Mouse (Mus musculus): Measurements from ENCODE around the gene Rpl29. TPM values are rescaled to one million over a fixed set of nuclear protein-coding genes. Genes with fewer than 3 reads are reported as not detected.

The Rpl29 gene
- polyA plus RNA-seq, 1 experiment from 2014 or later = 847 TPM

DNA sequence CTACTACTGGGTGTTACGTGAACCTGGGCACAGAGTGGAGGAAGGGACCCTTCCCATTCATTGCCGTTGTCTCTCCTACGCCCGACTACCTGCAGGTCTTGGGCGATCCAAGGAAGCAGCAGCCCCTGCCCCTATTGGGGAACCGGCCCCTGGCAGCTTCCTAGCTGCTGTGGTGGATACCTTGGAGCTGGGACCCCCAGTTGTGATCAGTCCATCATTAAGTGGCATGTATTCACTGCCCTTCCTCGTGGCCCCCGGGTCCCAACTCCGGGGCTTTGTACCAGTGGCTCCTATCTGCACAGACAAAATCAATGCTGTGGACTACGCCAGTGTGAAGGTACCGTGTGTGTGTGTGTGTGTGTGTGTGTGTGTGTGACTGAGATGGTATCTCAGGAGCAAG lies 22.0 kb downstream of the Rpl29 start:
- TF ChIP-seq CTCF (IDR thresholded peaks at IDR 0.05; ENCODE audit: low read depth) (no peak), EP300 (optimal IDR thresholded peaks at IDR 0.05) (no peak)
- Histone ChIP-seq H3K4me1 (replicated peaks; ENCODE audit: control insufficient read depth, insufficient read depth) (peaks cover 28% of the 10 kb centered on the region), H3K4me3 (ENCODE audit: low read depth, low read length) (no peak overlapping the region), H3K4me2 (replicated peaks; ENCODE audit: low read depth) (no peak overlapping the region), H3K9me3 (ENCODE audit: control insufficient read depth, low read length) (no peaks in the 10 kb centered on the region), H3K27ac (replicated peaks) (no peak overlapping the region), H3K9ac (ENCODE audit: low read length) (no peak overlapping the region), H3K36me3 (ENCODE audit: control insufficient read depth, insufficient read depth, low read length) (no peaks in the 10 kb centered on the region), H3K27me3 (ENCODE audit: control insufficient read depth, insufficient read depth, low read length) (no peaks in the 10 kb centered on the region)
- no peak for DNase-seq (ENCODE audit: low spot score)
- WGBS = 66% methylated on average over 11 of the region's 11 CpGs
- ATAC-seq (ENCODE audit: low FRiP score, low TSS enrichment) = no peak

DNA sequence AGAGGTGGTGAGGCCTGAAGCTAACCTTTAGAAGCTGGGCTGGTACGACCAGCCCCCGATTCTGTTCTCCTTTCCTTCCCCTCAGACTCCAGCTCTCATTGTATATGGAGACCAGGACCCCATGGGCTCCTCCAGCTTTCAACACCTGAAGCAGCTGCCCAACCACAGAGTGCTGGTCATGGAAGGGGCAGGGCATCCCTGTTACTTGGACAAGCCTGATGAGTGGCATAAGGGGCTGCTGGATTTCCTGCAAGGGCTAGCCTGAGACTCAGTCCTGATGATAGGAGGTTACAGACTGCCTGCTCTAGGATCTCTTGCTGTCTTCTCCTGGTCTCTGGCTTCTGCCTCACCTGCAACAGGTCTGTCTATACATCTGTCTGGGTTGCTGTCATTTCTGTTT lies 22.6 kb downstream of the Rpl29 start:
- DNase-seq (ENCODE audit: low spot score) = no peak
- TF ChIP-seq CTCF (IDR thresholded peaks at IDR 0.05; ENCODE audit: low read depth) = no peak
- TF ChIP-seq EP300 (optimal IDR thresholded peaks at IDR 0.05) = no peak
- H3K27ac ChIP-seq (replicated peaks) = no peak overlapping the region
- H3K4me1 ChIP-seq (replicated peaks; ENCODE audit: control insufficient read depth, insufficient read depth) = peaks cover 29% of the 10 kb centered on the region
- no peaks in the 10 kb centered on the region for H3K36me3 ChIP-seq (ENCODE audit: control insufficient read depth, insufficient read depth, low read length)
- 60% methylated on average over 2 of the region's 2 CpGs for WGBS
- H3K27me3 ChIP-seq (ENCODE audit: control insufficient read depth, insufficient read depth, low read length) = no peaks in the 10 kb centered on the region
- no peak for ATAC-seq (ENCODE audit: low FRiP score, low TSS enrichment)
- H3K9me3 ChIP-seq (ENCODE audit: control insufficient read depth, low read length) = no peaks in the 10 kb centered on the region
- no peak overlapping the region for H3K4me3 ChIP-seq (ENCODE audit: low read depth, low read length)
- H3K4me2 ChIP-seq (replicated peaks; ENCODE audit: low read depth) = no peak overlapping the region
- H3K9ac ChIP-seq (ENCODE audit: low read length) = no peak overlapping the region

DNA sequence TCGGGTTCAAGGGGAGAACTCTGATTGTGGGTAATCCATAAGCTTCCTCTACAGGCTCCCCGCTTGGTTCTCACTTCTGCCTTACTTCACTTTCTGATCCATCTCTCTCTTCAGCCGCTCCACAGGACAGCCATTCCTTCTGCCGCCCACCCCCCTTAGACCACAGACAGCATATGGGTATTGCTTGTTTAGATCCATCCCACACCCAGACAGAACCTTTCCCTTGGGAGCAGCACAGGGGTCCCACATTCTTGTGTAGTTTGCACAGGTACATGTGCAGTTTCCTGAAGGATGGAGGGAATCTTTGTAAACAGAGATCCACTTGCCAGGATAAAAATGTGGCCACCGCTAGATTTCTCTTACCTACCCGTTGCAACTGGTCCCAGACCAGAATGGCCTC lies 23.1 kb downstream of the Rpl29 start:
- WGBS = 57% methylated on average over 6 of the region's 6 CpGs
- TF ChIP-seq EP300 (optimal IDR thresholded peaks at IDR 0.05) (no peak), CTCF (IDR thresholded peaks at IDR 0.05; ENCODE audit: low read depth) (no peak)
- H3K27me3 ChIP-seq (ENCODE audit: control insufficient read depth, insufficient read depth, low read length) = no peaks in the 10 kb centered on the region
- H3K36me3 ChIP-seq (ENCODE audit: control insufficient read depth, insufficient read depth, low read length) = no peaks in the 10 kb centered on the region
- H3K4me1 ChIP-seq (replicated peaks; ENCODE audit: control insufficient read depth, insufficient read depth) = peaks cover 29% of the 10 kb centered on the region
- ATAC-seq (ENCODE audit: low FRiP score, low TSS enrichment) (no peak), DNase-seq (ENCODE audit: low spot score) (no peak)
- H3K9ac ChIP-seq (ENCODE audit: low read length) = no peak overlapping the region
- no peak overlapping the region for H3K27ac ChIP-seq (replicated peaks)
- H3K4me3 ChIP-seq (ENCODE audit: low read depth, low read length) = no peak overlapping the region
- H3K4me2 ChIP-seq (replicated peaks; ENCODE audit: low read depth) = no peak overlapping the region
- no peaks in the 10 kb centered on the region for H3K9me3 ChIP-seq (ENCODE audit: control insufficient read depth, low read length)

DNA sequence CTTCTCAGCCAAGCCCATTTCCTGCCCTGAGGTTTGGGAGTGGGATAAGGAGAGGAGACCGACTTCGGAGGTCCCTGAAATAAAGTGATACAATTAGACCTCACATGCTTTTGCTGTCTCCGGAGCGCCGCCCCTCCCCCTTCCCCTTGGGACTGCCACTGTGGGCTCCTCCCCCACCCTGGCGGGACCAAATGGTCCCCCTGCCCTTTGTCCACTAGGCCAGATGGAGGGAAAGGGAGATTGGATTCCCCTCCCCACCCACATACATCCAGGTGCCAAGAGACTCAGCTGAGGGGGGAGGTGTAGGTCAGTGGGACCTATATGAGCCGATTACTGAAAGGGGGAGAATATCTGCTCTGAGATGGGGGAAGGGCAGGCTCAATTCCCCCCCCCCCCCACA lies 23.6 kb downstream of the Rpl29 start:
- ATAC-seq (ENCODE audit: low FRiP score, low TSS enrichment) (no peak; the same call in 1 of the 2 replicates), DNase-seq (ENCODE audit: low spot score) (no peak)
- H3K9ac ChIP-seq (ENCODE audit: low read length) = no peak overlapping the region; the same call in 1 of the 2 replicates
- WGBS = 21% methylated on average over 7 of the region's 7 CpGs
- peak overlapping the region; percentile 61 for H3K4me3 ChIP-seq (ENCODE audit: low read depth, low read length)
- peak overlapping the region; percentile 78 for H3K4me2 ChIP-seq (replicated peaks; ENCODE audit: low read depth)
- H3K36me3 ChIP-seq (ENCODE audit: control insufficient read depth, insufficient read depth, low read length) = no peaks in the 10 kb centered on the region
- H3K27me3 ChIP-seq (ENCODE audit: control insufficient read depth, insufficient read depth, low read length) = no peaks in the 10 kb centered on the region
- no peak overlapping the region for H3K27ac ChIP-seq (replicated peaks)
- no peaks in the 10 kb centered on the region for H3K9me3 ChIP-seq (ENCODE audit: control insufficient read depth, low read length)
- TF ChIP-seq CTCF (IDR thresholded peaks at IDR 0.05; ENCODE audit: low read depth) = no peak
- no peak for TF ChIP-seq EP300 (optimal IDR thresholded peaks at IDR 0.05)
- H3K4me1 ChIP-seq (replicated peaks; ENCODE audit: control insufficient read depth, insufficient read depth) = peaks cover 28% of the 10 kb centered on the region

DNA sequence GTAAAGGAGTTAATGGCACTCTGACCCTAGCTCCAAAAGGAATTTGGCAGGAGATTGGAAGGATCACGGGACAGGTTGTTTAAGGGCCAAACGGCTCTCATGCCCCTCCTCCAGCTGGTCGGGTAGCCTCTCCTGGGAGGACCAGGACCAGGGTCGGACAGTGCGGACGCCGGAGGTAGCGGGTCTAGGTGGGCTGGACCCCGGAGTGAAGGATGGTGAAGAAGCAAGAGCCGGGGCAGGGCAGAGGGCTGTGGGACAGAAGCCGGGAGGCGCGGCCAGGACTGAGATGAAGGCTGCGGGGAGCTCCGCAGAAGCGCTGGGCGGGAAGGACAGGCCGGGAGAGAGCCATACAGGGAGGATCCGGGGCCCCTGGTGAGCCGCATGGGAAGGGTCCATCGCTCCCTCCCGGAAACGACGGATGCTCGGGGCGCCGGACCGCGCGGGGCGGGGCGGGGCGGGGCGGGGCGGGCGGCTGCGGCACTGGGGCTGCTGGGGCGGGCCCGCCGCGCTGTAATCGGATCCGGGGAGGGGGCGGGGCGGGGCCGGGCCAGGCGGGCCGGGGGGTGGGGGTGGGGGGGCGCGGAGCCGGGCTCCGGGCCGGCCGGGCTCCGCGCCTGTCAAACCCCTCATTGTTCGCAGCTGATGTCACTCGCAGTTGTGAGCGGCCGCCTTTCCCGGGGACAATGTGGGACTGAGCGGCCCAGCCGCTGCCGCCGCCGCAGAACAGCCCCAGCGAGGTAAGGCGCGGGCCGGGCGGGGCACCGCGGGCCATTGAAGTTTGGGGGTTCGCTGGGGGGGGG lies 24.2 kb downstream of the Rpl29 start, which contains the start of gene Pcbp4:
TSS of gene Pcbp4 (plus strand) at position 21 of the 800 bp plus-strand sequence.
- TF ChIP-seq CTCF (IDR thresholded peaks at IDR 0.05; ENCODE audit: low read depth) (no peak), EP300 (optimal IDR thresholded peaks at IDR 0.05) (no peak)
- H3K4me3 ChIP-seq (ENCODE audit: low read depth, low read length) = peak within 1 kb of the TSS; percentile 61
- DNase-seq (ENCODE audit: low spot score) (peak; percentile 78), ATAC-seq (ENCODE audit: low FRiP score, low TSS enrichment) (peak; percentile 68)
- peaks cover 25% of the 10 kb centered on the region for H3K4me1 ChIP-seq (replicated peaks; ENCODE audit: control insufficient read depth, insufficient read depth)
- no peaks in the 10 kb centered on the region for H3K27me3 ChIP-seq (ENCODE audit: control insufficient read depth, insufficient read depth, low read length)
- H3K36me3 ChIP-seq (ENCODE audit: control insufficient read depth, insufficient read depth, low read length) = no peaks in the 10 kb centered on the region
- H3K27ac ChIP-seq (replicated peaks) = peak within 1 kb of the TSS; percentile 65
- WGBS = under 1% methylated on average over 38 of the region's 74 CpGs
- H3K4me2 ChIP-seq (replicated peaks; ENCODE audit: low read depth) = peak within 1 kb of the TSS; percentile 78
- H3K9ac ChIP-seq (ENCODE audit: low read length) = peak within 1 kb of the TSS; percentile 72
- H3K9me3 ChIP-seq (ENCODE audit: control insufficient read depth, low read length) = no peaks in the 10 kb centered on the region

DNA sequence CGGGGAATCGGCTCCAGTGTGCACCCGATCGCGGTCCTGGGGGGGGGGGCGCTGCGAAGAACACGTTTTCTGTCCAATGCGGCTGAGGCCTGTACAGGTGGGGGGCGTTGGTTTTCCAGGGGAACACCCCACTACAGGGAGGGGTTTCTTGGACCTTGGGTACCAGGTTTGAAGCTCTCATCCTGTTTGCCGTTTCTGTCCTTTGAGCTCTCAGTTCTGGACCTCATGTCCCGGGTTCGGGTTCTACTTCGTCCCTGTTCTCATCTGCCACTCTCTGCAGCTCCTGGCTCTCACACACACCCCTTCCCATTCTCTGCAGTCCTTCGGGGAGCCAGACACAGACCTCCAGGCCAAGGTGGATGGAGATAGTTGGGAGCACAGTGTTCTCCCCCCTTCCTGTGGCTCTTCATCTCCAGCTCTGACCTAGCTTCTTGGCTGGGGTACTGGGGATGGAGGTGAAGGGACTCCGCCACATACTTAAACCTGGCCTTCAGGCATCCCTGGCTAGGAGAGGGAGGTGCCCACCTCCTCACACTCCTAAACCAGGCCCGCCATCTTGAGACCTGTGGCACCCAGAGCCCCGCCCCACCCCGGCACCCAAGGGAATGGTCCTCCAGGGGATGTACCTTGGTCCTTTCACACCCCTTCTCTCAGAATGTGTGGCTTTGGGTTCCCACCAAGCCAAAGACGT lies 25.0 kb downstream of the Rpl29 start:
- H3K4me3 ChIP-seq (ENCODE audit: low read depth, low read length) = peak overlapping the region; percentile 61
- TF ChIP-seq EP300 (optimal IDR thresholded peaks at IDR 0.05) = no peak
- no peak for TF ChIP-seq CTCF (IDR thresholded peaks at IDR 0.05; ENCODE audit: low read depth)
- H3K27me3 ChIP-seq (ENCODE audit: control insufficient read depth, insufficient read depth, low read length) = no peaks in the 10 kb centered on the region
- peaks cover 22% of the 10 kb centered on the region for H3K4me1 ChIP-seq (replicated peaks; ENCODE audit: control insufficient read depth, insufficient read depth)
- peak overlapping the region; percentile 65 for H3K27ac ChIP-seq (replicated peaks)
- DNase-seq (ENCODE audit: low spot score) (no peak), ATAC-seq (ENCODE audit: low FRiP score, low TSS enrichment) (peak; percentile 7)
- H3K36me3 ChIP-seq (ENCODE audit: control insufficient read depth, insufficient read depth, low read length) = no peaks in the 10 kb centered on the region
- H3K4me2 ChIP-seq (replicated peaks; ENCODE audit: low read depth) = peak overlapping the region; percentile 78
- H3K9ac ChIP-seq (ENCODE audit: low read length) = peak overlapping the region; percentile 72
- no peaks in the 10 kb centered on the region for H3K9me3 ChIP-seq (ENCODE audit: control insufficient read depth, low read length)
- 7% methylated on average over 20 of the region's 20 CpGs for WGBS
